Mouse (Mus musculus): ENCODE measurements around the gene Taar7b. TPM values are rescaled to one million over a fixed set of nuclear protein-coding genes. Genes with fewer than 3 reads are reported as not detected.

Gene Taar7b
- polyA plus RNA-seq (2014; fragmentation: Illumina TruSeq; extraction: RNeasy Lipid Tissue Mini Kit (QIAGEN cat#74804); ENCODE audit: low replicate concordance) = not detected

DNA sequence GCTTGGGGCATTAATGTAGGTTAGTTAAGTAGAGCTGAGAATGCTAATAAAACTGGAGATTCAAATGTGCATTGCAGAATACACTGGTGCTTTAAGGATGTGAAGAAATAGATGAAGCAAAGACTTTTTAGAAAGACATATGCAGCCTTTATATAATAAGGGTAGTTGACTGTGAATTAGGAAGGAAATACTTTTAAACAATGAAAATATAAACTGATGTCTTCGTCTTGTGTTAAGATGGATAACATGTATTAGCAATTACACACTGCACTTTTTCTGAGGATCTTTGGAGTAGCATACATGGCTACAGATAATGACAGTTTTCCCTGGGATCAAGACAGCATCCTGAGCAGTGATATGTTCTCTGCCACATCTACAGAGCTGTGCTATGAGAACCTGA, at the start of gene Taar7b:
Gene Taar7b (plus strand): TSS at position 301 of the 400 bp plus-strand sequence.

DNA sequence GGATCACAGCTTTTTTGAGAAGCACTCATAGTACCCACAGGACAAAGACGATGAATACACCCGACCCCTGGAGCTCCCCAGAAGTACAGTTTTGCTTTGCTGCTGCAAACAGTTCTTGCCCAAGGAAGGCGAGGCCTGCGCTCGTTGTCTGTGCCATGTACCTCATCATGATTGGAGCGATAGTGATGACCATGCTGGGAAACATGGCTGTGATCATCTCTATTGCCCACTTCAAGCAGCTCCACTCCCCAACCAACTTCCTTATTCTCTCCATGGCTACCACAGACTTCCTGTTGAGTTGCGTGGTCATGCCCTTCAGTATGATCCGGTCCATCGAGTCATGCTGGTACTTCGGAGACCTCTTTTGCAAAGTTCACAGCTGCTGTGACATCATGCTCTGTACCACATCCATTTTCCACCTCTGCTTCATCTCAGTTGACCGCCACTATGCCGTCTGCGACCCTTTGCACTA, 39.3 kb upstream of the Taar7b start, which contains the start of gene Taar4:
Gene Taar4 (plus strand): TSS at position 51 of the 472 bp plus-strand sequence.

DNA sequence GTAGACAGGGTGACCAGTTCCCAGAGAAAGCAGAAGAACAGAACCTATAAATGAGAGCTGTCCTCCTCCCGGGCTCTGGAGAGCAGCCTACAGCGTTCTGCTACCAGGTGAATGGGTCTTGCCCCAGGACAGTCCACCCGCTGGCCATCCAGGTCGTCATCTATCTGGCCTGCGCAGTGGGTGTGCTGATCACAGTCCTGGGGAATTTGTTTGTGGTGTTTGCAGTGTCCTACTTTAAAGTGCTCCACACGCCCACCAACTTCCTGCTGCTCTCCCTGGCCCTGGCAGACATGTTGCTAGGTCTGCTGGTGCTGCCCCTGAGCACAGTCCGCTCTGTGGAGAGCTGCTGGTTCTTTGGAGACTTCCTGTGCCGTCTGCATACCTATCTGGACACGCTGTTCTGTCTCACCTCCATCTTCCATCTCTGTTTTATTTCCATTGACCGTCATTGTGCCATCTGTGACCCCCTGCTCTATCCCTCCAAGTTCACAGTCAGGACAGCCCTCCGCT, 29.0 kb upstream of the Taar7b start, which contains the start of gene Taar5:
Gene Taar5 (plus strand): TSS at position 51 of the 510 bp plus-strand sequence.

DNA sequence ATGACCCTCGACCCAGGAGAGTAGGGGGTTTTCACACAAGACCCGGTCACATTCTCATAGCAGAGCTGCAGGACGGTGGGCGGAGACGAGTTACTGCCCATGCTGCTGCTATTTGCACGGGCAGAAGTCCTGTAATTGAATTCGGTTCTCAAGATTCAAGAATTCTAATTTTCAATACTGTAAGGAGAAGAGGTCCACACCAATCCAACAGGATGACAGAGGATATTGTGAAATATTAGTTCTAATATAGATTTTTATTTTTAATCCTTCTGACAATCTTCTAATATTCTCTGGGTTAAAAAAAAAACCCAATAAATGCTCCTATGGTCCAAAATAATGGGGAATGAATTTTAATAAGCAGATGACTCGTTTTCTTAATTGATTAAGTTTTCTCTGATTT, 14.2 kb upstream of the Taar7b start, which contains the start of gene Taar6:
Gene Taar6 (minus strand): TSS at position 101 of the 400 bp plus-strand sequence.

DNA sequence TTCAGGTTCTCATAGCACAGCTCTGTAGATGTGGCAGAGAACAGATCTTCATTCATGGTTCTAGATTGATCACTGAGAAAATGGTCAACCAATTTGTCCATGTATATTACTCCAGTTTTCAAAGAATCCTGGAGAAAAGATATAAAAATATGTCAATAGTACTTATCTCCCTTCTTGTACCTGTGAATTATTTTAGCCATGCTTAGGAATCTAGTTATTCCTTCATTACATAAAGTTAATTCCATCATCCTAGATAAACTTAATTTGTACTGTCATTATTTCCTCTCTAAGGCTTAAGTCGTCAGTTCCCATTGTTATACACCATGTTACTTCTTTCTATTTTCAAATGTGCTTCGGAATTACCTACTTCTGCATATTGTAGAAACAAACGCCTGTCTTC, 6.4 kb upstream of the Taar7b start, which contains the start of gene Taar7a:
Gene Taar7a (minus strand): TSS at position 101 of the 400 bp plus-strand sequence.

DNA sequence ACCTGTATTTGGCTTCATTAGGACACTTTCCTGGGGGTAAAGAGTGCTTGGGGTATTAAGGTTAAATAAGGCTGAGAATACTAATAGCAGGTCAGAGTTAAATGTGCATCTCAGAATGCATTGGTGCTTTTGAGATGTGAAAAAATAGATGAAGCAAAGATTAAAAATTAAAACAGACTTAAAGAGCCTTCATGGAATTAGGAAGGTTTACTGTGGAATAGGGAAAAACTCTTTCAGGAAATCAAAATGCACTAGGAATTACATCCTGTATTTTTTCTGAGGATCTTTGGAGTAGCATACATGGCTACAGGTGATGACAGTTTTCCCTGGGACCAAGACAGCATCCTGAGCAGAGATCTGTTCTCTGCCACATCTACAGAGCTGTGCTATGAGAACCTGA, 27.2 kb downstream of the Taar7b start, which contains the start of gene Taar7d:
Gene Taar7d (plus strand): TSS at position 301 of the 400 bp plus-strand sequence.

DNA sequence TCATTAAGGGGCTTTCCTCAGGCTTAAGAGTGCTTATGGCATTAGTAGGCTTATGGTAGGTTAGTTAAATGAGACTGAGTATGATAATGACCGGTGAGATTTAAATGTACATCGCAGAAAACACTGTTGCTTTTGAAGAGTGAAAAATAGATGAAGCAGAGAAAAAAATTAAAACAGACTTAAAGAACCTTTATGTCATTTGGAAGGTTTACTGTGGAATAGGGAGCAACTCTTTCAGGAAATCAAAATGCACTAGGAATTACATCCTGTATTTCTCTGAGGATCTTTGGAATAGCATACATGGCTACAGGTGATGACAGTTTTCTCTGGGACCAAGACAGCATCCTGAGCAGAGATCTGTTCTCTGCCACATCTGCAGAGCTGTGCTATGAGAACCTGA, 37.6 kb downstream of the Taar7b start, which contains the start of gene Taar7e:
Gene Taar7e (plus strand): TSS at position 301 of the 400 bp plus-strand sequence.

DNA sequence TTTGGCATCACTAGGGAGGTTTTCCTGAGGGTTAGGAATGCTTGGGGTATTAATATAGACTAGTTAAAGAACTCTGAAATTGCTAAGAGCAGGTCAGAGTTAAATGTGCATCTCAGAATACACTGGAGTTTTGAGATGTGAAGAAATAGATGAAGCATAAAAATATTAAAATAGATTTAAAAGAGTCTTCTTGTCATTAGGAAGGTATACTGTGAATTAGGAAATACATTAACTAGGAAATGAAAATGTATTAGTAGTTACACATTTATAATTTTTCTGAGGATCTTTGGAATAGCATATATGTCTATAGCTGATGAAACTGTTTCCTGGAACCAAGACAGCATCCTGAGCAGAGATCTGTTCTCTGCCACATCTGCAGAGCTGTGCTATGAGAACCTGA, 49.5 kb downstream of the Taar7b start, which contains the start of gene Taar7f:
Gene Taar7f (plus strand): TSS at position 301 of the 400 bp plus-strand sequence.

Other genes starting within 250 kb of the Taar7b start
- 248 TPM for gene Rps12, start 212.7 kb upstream of the Taar7b start, polyA plus RNA-seq (2014; fragmentation: Illumina TruSeq; extraction: RNeasy Lipid Tissue Mini Kit (QIAGEN cat#74804); ENCODE audit: low replicate concordance)
- 64.9 TPM for gene Slc18b1, start 203.0 kb upstream of the Taar7b start, polyA plus RNA-seq (2014; fragmentation: Illumina TruSeq; extraction: RNeasy Lipid Tissue Mini Kit (QIAGEN cat#74804); ENCODE audit: low replicate concordance)
- 0.30 TPM for gene Vnn3, start 148.5 kb upstream of the Taar7b start, polyA plus RNA-seq (2014; fragmentation: Illumina TruSeq; extraction: RNeasy Lipid Tissue Mini Kit (QIAGEN cat#74804); ENCODE audit: low replicate concordance)
- gene Vnn1, start 105.3 kb upstream of the Taar7b start, polyA plus RNA-seq (2014; fragmentation: Illumina TruSeq; extraction: RNeasy Lipid Tissue Mini Kit (QIAGEN cat#74804); ENCODE audit: low replicate concordance) = 150 TPM
- not detected for gene Taar1, start 79.6 kb upstream of the Taar7b start, polyA plus RNA-seq (2014; fragmentation: Illumina TruSeq; extraction: RNeasy Lipid Tissue Mini Kit (QIAGEN cat#74804); ENCODE audit: low replicate concordance)
- gene Taar2, start 61.4 kb upstream of the Taar7b start, polyA plus RNA-seq (2014; fragmentation: Illumina TruSeq; extraction: RNeasy Lipid Tissue Mini Kit (QIAGEN cat#74804); ENCODE audit: low replicate concordance) = not detected
- not detected for gene Taar3, start 50.4 kb upstream of the Taar7b start, polyA plus RNA-seq (2014; fragmentation: Illumina TruSeq; extraction: RNeasy Lipid Tissue Mini Kit (QIAGEN cat#74804); ENCODE audit: low replicate concordance)
- not detected for gene Taar4, start 39.4 kb upstream of the Taar7b start, polyA plus RNA-seq (2014; fragmentation: Illumina TruSeq; extraction: RNeasy Lipid Tissue Mini Kit (QIAGEN cat#74804); ENCODE audit: low replicate concordance)
- not detected for gene Taar5, start 29.2 kb upstream of the Taar7b start, polyA plus RNA-seq (2014; fragmentation: Illumina TruSeq; extraction: RNeasy Lipid Tissue Mini Kit (QIAGEN cat#74804); ENCODE audit: low replicate concordance)
- gene Taar6, start 14.3 kb upstream of the Taar7b start, polyA plus RNA-seq (2014; fragmentation: Illumina TruSeq; extraction: RNeasy Lipid Tissue Mini Kit (QIAGEN cat#74804); ENCODE audit: low replicate concordance) = not detected
- gene Taar7a, start 6.5 kb upstream of the Taar7b start, polyA plus RNA-seq (2014; fragmentation: Illumina TruSeq; extraction: RNeasy Lipid Tissue Mini Kit (QIAGEN cat#74804); ENCODE audit: low replicate concordance) = not detected
- not detected for gene Taar7d, start 27.3 kb downstream of the Taar7b start, polyA plus RNA-seq (2014; fragmentation: Illumina TruSeq; extraction: RNeasy Lipid Tissue Mini Kit (QIAGEN cat#74804); ENCODE audit: low replicate concordance)
- not detected for gene Taar7e, start 37.7 kb downstream of the Taar7b start, polyA plus RNA-seq (2014; fragmentation: Illumina TruSeq; extraction: RNeasy Lipid Tissue Mini Kit (QIAGEN cat#74804); ENCODE audit: low replicate concordance)
- gene Taar7f, start 49.6 kb downstream of the Taar7b start, polyA plus RNA-seq (2014; fragmentation: Illumina TruSeq; extraction: RNeasy Lipid Tissue Mini Kit (QIAGEN cat#74804); ENCODE audit: low replicate concordance) = not detected
- not detected for gene Taar8a, start 76.6 kb downstream of the Taar7b start, polyA plus RNA-seq (2014; fragmentation: Illumina TruSeq; extraction: RNeasy Lipid Tissue Mini Kit (QIAGEN cat#74804); ENCODE audit: low replicate concordance)
- not detected for gene Taar8b, start 92.4 kb downstream of the Taar7b start, polyA plus RNA-seq (2014; fragmentation: Illumina TruSeq; extraction: RNeasy Lipid Tissue Mini Kit (QIAGEN cat#74804); ENCODE audit: low replicate concordance)
- gene Taar8c, start 102.0 kb downstream of the Taar7b start, polyA plus RNA-seq (2014; fragmentation: Illumina TruSeq; extraction: RNeasy Lipid Tissue Mini Kit (QIAGEN cat#74804); ENCODE audit: low replicate concordance) = 0.45 TPM
- not detected for gene Taar9, start 109.6 kb downstream of the Taar7b start, polyA plus RNA-seq (2014; fragmentation: Illumina TruSeq; extraction: RNeasy Lipid Tissue Mini Kit (QIAGEN cat#74804); ENCODE audit: low replicate concordance)
- gene Stx7, start 149.4 kb downstream of the Taar7b start, polyA plus RNA-seq (2014; fragmentation: Illumina TruSeq; extraction: RNeasy Lipid Tissue Mini Kit (QIAGEN cat#74804); ENCODE audit: low replicate concordance) = 266 TPM
- gene Moxd1, start 223.6 kb downstream of the Taar7b start, polyA plus RNA-seq (2014; fragmentation: Illumina TruSeq; extraction: RNeasy Lipid Tissue Mini Kit (QIAGEN cat#74804); ENCODE audit: low replicate concordance) = 4.8 TPM

All from small intestine, adult 10 weeks (tissue).